Comparison of ENCODE assay signal across 8 mouse cellular contexts in genomic region chr11:119044551-119045337, GRCm38 (mm10). TPM values are rescaled to one million over a fixed set of nuclear protein-coding genes. Genes with fewer than 3 reads are reported as not detected.
DNase-seq lines count a peak whose midpoint lies in the region; ATAC-seq and TF ChIP-seq lines count a peak whose summit lies in the region.
"Had no signal": no experiment of that assay in that cellular context is flagged by ENCODE, and none has a peak within 500 bp of the region (broad histone marks: within the 10 kb centered on the region; RNA-seq: fewer than 3 reads in every experiment).

No protein-coding gene starts in this region.

- H3K9ac ChIP-seq in heart, embryonic 14.5 days (ENCODE audit: low read length): no peak overlapping the region
- H3K9ac ChIP-seq in midbrain, postnatal 0 days (replicated peaks; ENCODE audit: low read length, poor library complexity, severe bottlenecking): no peak overlapping the region
- H3K9ac ChIP-seq: liver, embryonic 14.5 days had no signal

- no peak for ATAC-seq in heart, embryonic 14.5 days (ENCODE audit: insufficient number of reproducible peaks, insufficient read depth, low FRiP score, low read depth)
- ATAC-seq in midbrain, postnatal 0 days (ENCODE audit: low FRiP score): no peak

- H3K4me1 ChIP-seq in heart, embryonic 14.5 days (ENCODE audit: control insufficient read depth in 2 of 2, insufficient read depth in 2 of 2, low read length in 2 of 2): peaks cover 29 to 49% of the 10 kb centered on the region in 2 experiments
- no peaks in the 10 kb centered on the region for H3K4me1 ChIP-seq in midbrain, postnatal 0 days (ENCODE audit: insufficient read depth, low read length)

- no peaks in the 10 kb centered on the region for H3K9me3 ChIP-seq in heart, embryonic 14.5 days (ENCODE audit: control insufficient read depth, low read length)
- no peaks in the 10 kb centered on the region for H3K9me3 ChIP-seq in midbrain, postnatal 0 days (ENCODE audit: low read length)

- WGBS in heart, embryonic 14.5 days: 2% methylated on average over 41 of the region's 41 CpGs
- WGBS in midbrain, postnatal 0 days: 2% methylated on average over 41 of the region's 41 CpGs

- peak; percentile 34 for DNase-seq in thymus, postnatal 4 days
- no peak for DNase-seq in thymus, postnatal 10 days (ENCODE audit: low spot score in 2 of 2)
- DNase-seq in kidney, postnatal 25 days: peak; percentile 70 to 90
- no peak for DNase-seq in midbrain, postnatal 0 days (ENCODE audit: low spot score)
- no peak for DNase-seq in spleen, postnatal 14 days (ENCODE audit: low spot score in 2 of 2)
- no peak for DNase-seq in right cerebral cortex, adult 18-20 months

- peak; percentile 65 for TF ChIP-seq CTCF in midbrain, postnatal 0 days (IDR thresholded peaks at IDR 0.05)

- H3K4me3 ChIP-seq in heart, embryonic 14.5 days (ENCODE audit: control insufficient read depth in 1 of 2, insufficient read depth in 1 of 2, low read depth in 1 of 2, low read length in 2 of 2): peak overlapping the region; percentile 3 to 24; a peak in 3 of 4 replicates
- no peak overlapping the region for H3K4me3 ChIP-seq in midbrain, postnatal 0 days (ENCODE audit: low read depth, low read length)

- H3K4me2 ChIP-seq in heart, embryonic 14.5 days (ENCODE audit: low read length): peak overlapping the region; percentile 52
- H3K4me2 ChIP-seq in midbrain, postnatal 0 days (ENCODE audit: low read depth, low read length, poor library complexity, severe bottlenecking): no peak overlapping the region

- H3K27me3 ChIP-seq in heart, embryonic 14.5 days (ENCODE audit: control insufficient read depth, insufficient read depth, low read length): peaks cover 83% of the 10 kb centered on the region
- peaks cover 57% of the 10 kb centered on the region for H3K27me3 ChIP-seq in midbrain, postnatal 0 days (ENCODE audit: insufficient read depth, low read length)

- H3K36me3 ChIP-seq in heart, embryonic 14.5 days (ENCODE audit: control insufficient read depth, insufficient read depth, low read length): no peaks in the 10 kb centered on the region
- no peaks in the 10 kb centered on the region for H3K36me3 ChIP-seq in midbrain, postnatal 0 days (ENCODE audit: insufficient read depth, low read length)

- H3K27ac ChIP-seq in heart, embryonic 14.5 days (replicated peaks in 1 of 2; ENCODE audit: control insufficient read depth in 1 of 2, insufficient read depth in 1 of 2, low read depth in 2 of 2, low read length in 2 of 2): no peak overlapping the region
- no peak overlapping the region for H3K27ac ChIP-seq in midbrain, postnatal 0 days (ENCODE audit: low read depth, low read length)
- H3K27ac ChIP-seq: liver, embryonic 14.5 days had no signal

RNA-seq across cellular contexts. Expression of gene Cbx8, which starts 4.0 kb away (rescaled TPM):
- polyA plus RNA-seq in heart, embryonic 14.5 days (2014; fragmentation: Nextera tagmentation; extraction: Ambion mirVana): 9.3 and 9.6 TPM in 2 replicates
- total RNA-seq in midbrain, postnatal 0 days (2014; rRNA removed): 14.9 and 15.5 TPM in 2 replicates
- 6.8 and 7.6 TPM in 2 replicates for polyA plus RNA-seq in midbrain, postnatal 0 days (2015; fragmentation: Nextera tagmentation; extraction: Ambion mirVana)

RNA-seq across cellular contexts. Expression of gene Cbx2, which starts 22.0 kb away (rescaled TPM):
- 9.8 and 11.9 TPM in 2 replicates for polyA plus RNA-seq in heart, embryonic 14.5 days (2014; fragmentation: Nextera tagmentation; extraction: Ambion mirVana)
- total RNA-seq in midbrain, postnatal 0 days (2014; rRNA removed): 9.6 and 10.6 TPM in 2 replicates
- polyA plus RNA-seq in midbrain, postnatal 0 days (2015; fragmentation: Nextera tagmentation; extraction: Ambion mirVana): 5.6 and 6.7 TPM in 2 replicates

RNA-seq across cellular contexts. Expression of gene Cbx4, which starts 41.3 kb away (rescaled TPM):
- 6.5 and 9.2 TPM in 2 replicates for polyA plus RNA-seq in heart, embryonic 14.5 days (2014; fragmentation: Nextera tagmentation; extraction: Ambion mirVana)
- total RNA-seq in midbrain, postnatal 0 days (2014; rRNA removed): 48.6 and 53.4 TPM in 2 replicates
- 30.5 TPM in 2 replicates for polyA plus RNA-seq in midbrain, postnatal 0 days (2015; fragmentation: Nextera tagmentation; extraction: Ambion mirVana)

RNA-seq across cellular contexts. Expression of gene Enpp7, which starts 56.8 kb away (rescaled TPM):
- polyA plus RNA-seq in heart, embryonic 14.5 days (2014; fragmentation: Nextera tagmentation; extraction: Ambion mirVana): not detected in 2 replicates
- total RNA-seq in midbrain, postnatal 0 days (2014; rRNA removed): not detected in 2 replicates
- polyA plus RNA-seq in midbrain, postnatal 0 days (2015; fragmentation: Nextera tagmentation; extraction: Ambion mirVana): not detected in 2 replicates
- polyA plus RNA-seq: liver, embryonic 14.5 days had no signal

Comparison
In these comparisons a context has a peak if more than half of its experiments do, and no peak if none do; other contexts are left out.
1. DNase-seq: peak in thymus, postnatal 4 days (single experiment) and kidney, postnatal 25 days (2 of 2); none in thymus, postnatal 10 days (0 of 2), midbrain, postnatal 0 days (single experiment), spleen, postnatal 14 days (0 of 2) and right cerebral cortex, adult 18-20 months (single experiment).